Mouse (Mus musculus): ENCODE data around the gene Igf1r.

- no peak for TF ChIP-seq CTCF (IDR thresholded peaks at IDR 0.05)
- no peak for TF ChIP-seq EP300 (IDR thresholded peaks at IDR 0.05)
Observed at GRCm38 (mm10) chr7:68012123-68012474, 59.5 kb downstream of the Igf1r start.
